21 mouse cellular contexts compared by ENCODE assay signal in the genomic region with DNA sequence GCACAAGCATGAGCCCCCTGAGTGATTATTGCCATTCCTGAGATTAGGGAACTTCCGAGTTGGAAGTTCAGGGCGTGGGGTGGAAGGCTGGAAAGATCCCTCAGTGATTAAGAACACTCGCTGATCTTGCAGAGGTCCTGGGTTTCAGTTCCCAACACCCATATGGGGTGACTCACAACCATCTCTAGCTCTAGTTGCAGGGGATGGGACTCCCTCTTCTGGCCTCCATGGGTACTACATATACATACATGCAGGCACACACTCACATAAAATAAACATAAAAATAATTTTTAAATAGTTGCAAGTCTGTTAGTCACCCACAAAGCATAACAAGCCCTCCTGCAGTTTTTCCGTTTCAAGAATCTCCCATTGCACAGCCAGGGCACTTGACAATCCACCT. TPM values are rescaled to one million over a fixed set of nuclear protein-coding genes. Genes with fewer than 3 reads are reported as not detected.
DNase-seq lines count a peak whose midpoint lies in the region; ATAC-seq and TF ChIP-seq lines count a peak whose summit lies in the region.
"Had no signal": no experiment of that assay in that cellular context is flagged by ENCODE, and none has a peak within 500 bp of the region (broad histone marks: within the 10 kb centered on the region; RNA-seq: fewer than 3 reads in every experiment).

No protein-coding gene starts in this region.

- peak; percentile 33; the same call in 1 of the 2 replicates for TF ChIP-seq CTCF in liver, adult 2 months (IDR thresholded peaks at IDR 0.05; ENCODE audit: low read depth, low read length)
- TF ChIP-seq CTCF in small intestine, adult 2 months (IDR thresholded peaks at IDR 0.05; ENCODE audit: extremely low read depth, insufficient read length, insufficient replicate concordance, low read depth, low read length): peak; percentile 42; the same call in 1 of the 2 replicates

- H3K9ac ChIP-seq in liver, adult 2 months (ENCODE audit: low read depth, low read length): no peak overlapping the region
- H3K9ac ChIP-seq in liver, embryonic 12.5 days: no peak overlapping the region
- H3K9ac ChIP-seq: forebrain, postnatal 0 days; heart, embryonic 12.5 days; hindbrain, embryonic 15.5 days; intestine, embryonic 15.5 days; liver, embryonic 15.5 days; stomach, embryonic 15.5 days had no signal

- H3K4me1 ChIP-seq in liver, adult 2 months (ENCODE audit: control insufficient read depth, insufficient read depth, low read length): peaks cover 19% of the 10 kb centered on the region
- H3K4me1 ChIP-seq in liver, embryonic 12.5 days: peaks cover 84% of the 10 kb centered on the region
- H3K4me1 ChIP-seq in small intestine, adult 2 months (ENCODE audit: control insufficient read depth, insufficient read depth, insufficient read length, low read length): peaks cover 45% of the 10 kb centered on the region; the same call in 1 of the 2 replicates
- H3K4me1 ChIP-seq: hindbrain, embryonic 15.5 days had no signal

- WGBS in liver, adult 2 months: 95% methylated on average over 4 of the region's 4 CpGs
- 83% methylated on average over 4 of the region's 4 CpGs for WGBS in liver, embryonic 12.5 days (ENCODE audit: insufficient replicate concordance)
- WGBS in small intestine, adult 2 months: 48% methylated on average over 4 of the region's 4 CpGs

- H3K4me3 ChIP-seq in liver, adult 2 months (ENCODE audit: insufficient read depth, low read depth, low read length): no peak overlapping the region
- H3K4me3 ChIP-seq in liver, embryonic 12.5 days: no peak overlapping the region
- H3K4me3 ChIP-seq in small intestine, adult 2 months (ENCODE audit: low read depth, low read length): no peak overlapping the region
- H3K4me3 ChIP-seq: forebrain, embryonic 10.5 days; heart, embryonic 12.5 days; hindbrain, embryonic 15.5 days; intestine, embryonic 15.5 days; left cerebral cortex, adult 2 months; limb, embryonic 10.5 days; liver, embryonic 15.5 days; stomach, embryonic 15.5 days had no signal

- no peak overlapping the region for H3K27ac ChIP-seq in liver, adult 2 months (replicated peaks; ENCODE audit: insufficient read depth, low read depth, low read length)
- no peak overlapping the region for H3K27ac ChIP-seq in liver, embryonic 12.5 days
- peak overlapping the region; percentile 98 for H3K27ac ChIP-seq in small intestine, adult 2 months (ENCODE audit: insufficient read depth, low read depth, low read length)
- H3K27ac ChIP-seq: forebrain, embryonic 10.5 days; hindbrain, embryonic 15.5 days; intestine, embryonic 15.5 days; left cerebral cortex, adult 2 months; limb, embryonic 10.5 days; stomach, embryonic 15.5 days had no signal

- H3K4me2 ChIP-seq in liver, embryonic 12.5 days: no peak overlapping the region
- H3K4me2 ChIP-seq: heart, embryonic 12.5 days; hindbrain, embryonic 15.5 days; intestine, embryonic 15.5 days; liver, embryonic 15.5 days; stomach, embryonic 15.5 days had no signal

- DNase-seq in liver, adult 2 months (ENCODE audit: extremely low read depth, low read depth, low spot score): no peak
- peak; percentile 53 for DNase-seq in A20 (ENCODE audit: low read depth, low spot score)
- DNase-seq in ES-CJ7 (ENCODE audit: low read depth, low spot score): peak; percentile 13
- DNase-seq in left cerebral cortex, postnatal 36 days (ENCODE audit: low spot score in 2 of 2): no peak
- no peak for DNase-seq in layer of hippocampus, postnatal 14 days (ENCODE audit: low spot score in 2 of 2)
- DNase-seq: cerebellum, adult 8-10 months; forebrain, postnatal 0 days; heart, postnatal 36 days; kidney, postnatal 10 days; right cerebral cortex, postnatal 14 days had no signal

- intact Hi-C loops in left cerebral cortex, postnatal 36 days (cut with DNase I): loop anchor here (10.0 kb wide), 1 partner anchor 146 kb away; no protein-coding TSS in a partner anchor

- ATAC-seq in liver, embryonic 12.5 days: no peak
- ATAC-seq: forebrain, postnatal 0 days; intestine, embryonic 15.5 days; midbrain, embryonic 16.5 days had no signal

- no peaks in the 10 kb centered on the region for H3K9me3 ChIP-seq in liver, embryonic 12.5 days (replicated peaks)
- H3K9me3 ChIP-seq: forebrain, embryonic 10.5 days; heart, embryonic 12.5 days; hindbrain, embryonic 15.5 days; intestine, embryonic 15.5 days; limb, embryonic 10.5 days; liver, embryonic 15.5 days; stomach, embryonic 15.5 days had no signal

- no peaks in the 10 kb centered on the region for H3K36me3 ChIP-seq in liver, adult 2 months (ENCODE audit: control insufficient read depth, insufficient read depth, low read length)
- H3K36me3 ChIP-seq in liver, embryonic 12.5 days: no peaks in the 10 kb centered on the region
- H3K36me3 ChIP-seq in small intestine, adult 2 months (ENCODE audit: control insufficient read depth, insufficient read depth, low read length): no peaks in the 10 kb centered on the region
- H3K36me3 ChIP-seq: forebrain, embryonic 10.5 days; heart, embryonic 12.5 days; hindbrain, embryonic 15.5 days; intestine, embryonic 15.5 days; limb, embryonic 10.5 days; liver, embryonic 15.5 days; stomach, embryonic 15.5 days had no signal

- TF ChIP-seq POLR2A in liver, adult 2 months (IDR thresholded peaks at IDR 0.05; ENCODE audit: extremely low read depth, insufficient read depth, low read length): no peak
- TF ChIP-seq POLR2A in small intestine, adult 2 months (IDR thresholded peaks at IDR 0.05; ENCODE audit: low read depth, low read length): no peak

- H3K27me3 ChIP-seq in liver, adult 2 months (ENCODE audit: control insufficient read depth, insufficient read depth, low read length): no peaks in the 10 kb centered on the region
- no peaks in the 10 kb centered on the region for H3K27me3 ChIP-seq in liver, embryonic 12.5 days (replicated peaks)
- H3K27me3 ChIP-seq in small intestine, adult 2 months (ENCODE audit: control insufficient read depth, insufficient read depth, low read length): no peaks in the 10 kb centered on the region
- H3K27me3 ChIP-seq: heart, embryonic 12.5 days; hindbrain, embryonic 15.5 days; intestine, embryonic 15.5 days; liver, embryonic 15.5 days; stomach, embryonic 15.5 days had no signal

- no peaks in the 10 kb centered on the region for H3K79me2 ChIP-seq in liver, adult 2 months (ENCODE audit: control insufficient read depth, insufficient read depth, low read length)

RNA-seq across cellular contexts. Expression of a gene that starts 52.0 kb away (rescaled TPM):
- total RNA-seq in liver, adult 2 months (2014; rRNA removed): 17.1 and 23.0 TPM in 2 replicates
- polyA plus RNA-seq in liver, adult 2 months (2012; rRNA removed): 13.9 and 25.4 TPM in 2 replicates
- polyA plus RNA-seq in liver, embryonic 12.5 days (2016; fragmentation: Nextera tagmentation; extraction: Ambion mirVana): 14.2 and 14.4 TPM in 2 replicates
- polyA plus RNA-seq in small intestine, adult 2 months (2012; rRNA removed): 9.6 and 109 TPM in 2 replicates
- total RNA-seq in left cerebral cortex, postnatal 36 days (2021): 10 to 100 TPM; 88.1 to 88.4 TPM
- total RNA-seq in layer of hippocampus, postnatal 14 days (2021): 10 to 100 TPM; 78.2 to 78.4 TPM

Comparison
In these comparisons a context has a peak if more than half of its experiments do, and no peak if none do; other contexts are left out.
1. DNase-seq: peak in A20 (single experiment) and ES-CJ7 (single experiment); none in liver, adult 2 months (single experiment), left cerebral cortex, postnatal 36 days (0 of 2) and layer of hippocampus, postnatal 14 days (0 of 2).